Mouse (Mus musculus): ENCODE measurements around the gene Zfp488. TPM values are rescaled to one million over a fixed set of nuclear protein-coding genes. Genes with fewer than 3 reads are reported as not detected.
A peak's percentile ranks its signal among the peaks of the same experiment; 100 is the strongest.

Gene Zfp488
- polyA plus RNA-seq, 1 experiment from 2014 or later = not detected

GRCm38 (mm10) chr14:33958841-33959240, 19.7 kb downstream of the Zfp488 start:
- 42% methylated on average over 3 of the region's 3 CpGs for WGBS (ENCODE audit: insufficient replicate concordance)
- ATAC-seq (ENCODE audit: low read depth) = no peak
- Histone ChIP-seq H3K27ac (ENCODE audit: low read length) (no peak overlapping the region), H3K4me1 (ENCODE audit: control insufficient read depth, low read depth, low read length) (no peaks in the 10 kb centered on the region), H3K4me3 (ENCODE audit: low read depth, low read length) (no peak overlapping the region), H3K36me3 (ENCODE audit: control insufficient read depth, insufficient read depth) (no peaks in the 10 kb centered on the region), H3K4me2 (ENCODE audit: low read depth, low read length) (no peak overlapping the region), H3K27me3 (ENCODE audit: control insufficient read depth, insufficient read depth, low read depth, low read length) (no peaks in the 10 kb centered on the region), H3K9ac (ENCODE audit: low read depth, low read length) (no peak overlapping the region), H3K9me3 (replicated peaks; ENCODE audit: control insufficient read depth, low read length) (no peaks in the 10 kb centered on the region)

DNA sequence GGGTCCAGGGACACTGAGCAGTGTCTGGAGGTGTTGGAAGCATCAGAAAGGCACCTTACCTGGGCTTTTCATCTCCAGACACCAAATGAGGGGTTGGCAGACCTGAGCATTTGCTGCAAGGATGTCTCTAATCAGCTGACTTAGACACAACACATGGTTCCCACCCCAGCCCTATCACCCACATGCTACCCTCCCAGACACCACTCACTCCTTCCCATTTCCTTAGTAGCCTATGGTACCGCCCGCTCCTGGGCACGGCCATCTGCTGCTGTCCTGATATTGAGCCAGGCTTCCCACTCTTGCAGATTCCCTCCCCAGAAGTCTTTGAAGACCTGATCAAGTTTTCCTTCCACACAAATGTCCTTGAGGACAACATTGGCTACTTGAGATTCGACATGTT, 20.4 kb downstream of the Zfp488 start:
- Histone ChIP-seq H3K27me3 (ENCODE audit: control insufficient read depth, insufficient read depth, low read depth, low read length) (no peaks in the 10 kb centered on the region), H3K9ac (ENCODE audit: low read depth, low read length) (no peak overlapping the region), H3K27ac (ENCODE audit: low read length) (no peak overlapping the region), H3K9me3 (replicated peaks; ENCODE audit: control insufficient read depth, low read length) (no peaks in the 10 kb centered on the region), H3K36me3 (ENCODE audit: control insufficient read depth, insufficient read depth) (no peaks in the 10 kb centered on the region), H3K4me3 (ENCODE audit: low read depth, low read length) (no peak overlapping the region), H3K4me1 (ENCODE audit: control insufficient read depth, low read depth, low read length) (no peaks in the 10 kb centered on the region), H3K4me2 (ENCODE audit: low read depth, low read length) (no peak overlapping the region)
- no peak for ATAC-seq (ENCODE audit: low read depth)
- 68% methylated on average over 4 of the region's 4 CpGs for WGBS (ENCODE audit: insufficient replicate concordance)

DNA sequence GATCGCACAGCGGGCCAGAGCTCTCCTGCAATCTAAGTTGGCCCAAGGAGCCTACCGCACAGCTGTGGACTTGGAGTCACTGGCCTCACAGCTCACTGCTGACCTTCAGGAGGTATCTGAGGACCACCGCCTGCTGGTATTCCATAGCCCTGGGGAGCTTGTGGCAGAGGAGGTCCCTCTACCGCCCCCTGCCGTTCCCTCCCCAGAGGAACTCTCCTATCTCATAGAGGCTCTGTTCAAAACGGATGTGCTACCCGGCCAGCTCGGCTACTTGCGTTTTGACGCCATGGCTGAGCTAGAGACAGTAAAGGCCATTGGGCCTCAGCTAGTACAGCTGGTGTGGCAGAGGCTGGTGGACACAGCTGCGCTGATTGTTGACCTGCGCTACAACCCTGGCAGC, 22.5 kb downstream of the Zfp488 start:
- Histone ChIP-seq H3K36me3 (ENCODE audit: control insufficient read depth, insufficient read depth) (no peaks in the 10 kb centered on the region), H3K9ac (ENCODE audit: low read depth, low read length) (no peak overlapping the region), H3K27ac (ENCODE audit: low read length) (no peak overlapping the region), H3K9me3 (replicated peaks; ENCODE audit: control insufficient read depth, low read length) (no peaks in the 10 kb centered on the region), H3K4me3 (ENCODE audit: low read depth, low read length) (no peak overlapping the region), H3K4me2 (ENCODE audit: low read depth, low read length) (no peak overlapping the region), H3K27me3 (ENCODE audit: control insufficient read depth, insufficient read depth, low read depth, low read length) (no peaks in the 10 kb centered on the region), H3K4me1 (ENCODE audit: control insufficient read depth, low read depth, low read length) (no peaks in the 10 kb centered on the region)
- ATAC-seq (ENCODE audit: low read depth) = no peak
- 59% methylated on average over 13 of the region's 13 CpGs for WGBS (ENCODE audit: insufficient replicate concordance)

DNA sequence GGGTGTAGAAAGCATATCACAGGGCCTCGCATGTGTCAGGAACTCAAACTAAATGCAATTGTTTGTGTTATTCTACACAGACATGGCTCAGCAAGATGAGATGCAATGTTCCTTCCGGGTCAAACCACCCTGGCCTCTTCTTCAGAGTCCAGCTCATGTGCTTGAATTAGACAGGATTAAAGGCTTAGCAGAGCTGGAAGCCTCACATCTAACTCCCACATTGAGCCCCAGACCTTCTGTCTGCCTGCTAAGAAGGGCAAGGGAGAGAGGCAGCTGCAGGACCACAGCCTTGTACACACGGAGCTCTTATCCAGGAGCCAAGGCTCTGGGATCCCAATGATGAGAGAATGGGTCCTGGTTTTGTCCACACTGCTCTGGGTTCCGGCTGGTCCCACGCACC, 24.8 kb downstream of the Zfp488 start, which contains the start of gene Rbp3:
TSS of gene Rbp3 (plus strand) at position 243 of the 400 bp plus-strand sequence.
- H3K9ac ChIP-seq (ENCODE audit: low read depth, low read length) = no peak within 1 kb of the TSS
- WGBS (ENCODE audit: insufficient replicate concordance) = 70% methylated on average over 5 of the region's 5 CpGs
- no peak for ATAC-seq (ENCODE audit: low read depth)
- H3K4me2 ChIP-seq (ENCODE audit: low read depth, low read length) = no peak within 1 kb of the TSS
- H3K9me3 ChIP-seq (replicated peaks; ENCODE audit: control insufficient read depth, low read length) = no peaks in the 10 kb centered on the region
- H3K36me3 ChIP-seq (ENCODE audit: control insufficient read depth, insufficient read depth) = no peaks in the 10 kb centered on the region
- no peaks in the 10 kb centered on the region for H3K27me3 ChIP-seq (ENCODE audit: control insufficient read depth, insufficient read depth, low read depth, low read length)
- H3K4me1 ChIP-seq (ENCODE audit: control insufficient read depth, low read depth, low read length) = no peaks in the 10 kb centered on the region
- no peak within 1 kb of the TSS for H3K27ac ChIP-seq (ENCODE audit: low read length)
- no peak within 1 kb of the TSS for H3K4me3 ChIP-seq (ENCODE audit: low read depth, low read length)

- Histone ChIP-seq H3K9me3 (replicated peaks; ENCODE audit: control insufficient read depth, low read length) (no peaks in the 10 kb centered on the region), H3K9ac (ENCODE audit: low read depth, low read length) (no peak overlapping the region), H3K36me3 (ENCODE audit: control insufficient read depth, insufficient read depth) (no peaks in the 10 kb centered on the region), H3K4me1 (ENCODE audit: control insufficient read depth, low read depth, low read length) (no peaks in the 10 kb centered on the region), H3K4me3 (ENCODE audit: low read depth, low read length) (no peak overlapping the region), H3K4me2 (ENCODE audit: low read depth, low read length) (no peak overlapping the region), H3K27me3 (ENCODE audit: control insufficient read depth, insufficient read depth, low read depth, low read length) (no peaks in the 10 kb centered on the region), H3K27ac (ENCODE audit: low read length) (no peak overlapping the region)
- WGBS (ENCODE audit: insufficient replicate concordance) = 40% methylated on average over 6 of the region's 6 CpGs
- ATAC-seq (ENCODE audit: low read depth) = no peak
Observed at GRCm38 (mm10) chr14:33952233-33952981, 26.2 kb downstream of the Zfp488 start.

DNA sequence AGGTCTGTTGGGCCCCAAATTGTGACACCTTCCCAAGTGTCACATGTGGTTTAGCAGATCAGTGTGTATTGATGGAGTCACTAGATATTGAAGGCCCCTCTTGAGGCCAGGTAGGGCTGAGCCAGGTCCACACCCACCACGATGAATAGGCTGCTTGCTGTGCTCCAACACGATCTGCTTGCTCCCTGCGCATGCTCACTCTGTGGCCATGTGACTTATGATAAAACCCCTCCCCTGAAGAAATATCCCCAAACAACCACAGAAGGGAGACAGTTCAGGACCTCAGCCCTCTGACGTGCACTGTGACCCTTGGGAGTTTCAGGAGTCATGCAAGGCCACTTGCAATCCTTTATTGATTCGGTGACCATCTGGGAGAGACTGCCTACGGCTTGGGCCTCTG, 32.4 kb downstream of the Zfp488 start:
- Histone ChIP-seq H3K27me3 (ENCODE audit: control insufficient read depth, insufficient read depth, low read depth, low read length) (no peaks in the 10 kb centered on the region), H3K4me1 (ENCODE audit: control insufficient read depth, low read depth, low read length) (no peaks in the 10 kb centered on the region), H3K4me3 (ENCODE audit: low read depth, low read length) (no peak overlapping the region), H3K27ac (ENCODE audit: low read length) (no peak overlapping the region), H3K9ac (ENCODE audit: low read depth, low read length) (no peak overlapping the region), H3K9me3 (replicated peaks; ENCODE audit: control insufficient read depth, low read length) (no peaks in the 10 kb centered on the region), H3K36me3 (ENCODE audit: control insufficient read depth, insufficient read depth) (no peaks in the 10 kb centered on the region), H3K4me2 (ENCODE audit: low read depth, low read length) (no peak overlapping the region)
- ATAC-seq (ENCODE audit: low read depth) = no peak
- 57% methylated on average over 6 of the region's 6 CpGs for WGBS (ENCODE audit: insufficient replicate concordance)

- no peak overlapping the region for H3K27ac ChIP-seq (ENCODE audit: low read length)
- no peak for ATAC-seq (ENCODE audit: low read depth)
- 47% methylated on average over 5 of the region's 5 CpGs for WGBS (ENCODE audit: insufficient replicate concordance)
- H3K4me2 ChIP-seq (ENCODE audit: low read depth, low read length) = no peak overlapping the region
- no peaks in the 10 kb centered on the region for H3K4me1 ChIP-seq (ENCODE audit: control insufficient read depth, low read depth, low read length)
- no peaks in the 10 kb centered on the region for H3K9me3 ChIP-seq (replicated peaks; ENCODE audit: control insufficient read depth, low read length)
- no peaks in the 10 kb centered on the region for H3K27me3 ChIP-seq (ENCODE audit: control insufficient read depth, insufficient read depth, low read depth, low read length)
- H3K36me3 ChIP-seq (ENCODE audit: control insufficient read depth, insufficient read depth) = no peaks in the 10 kb centered on the region
- H3K4me3 ChIP-seq (ENCODE audit: low read depth, low read length) = no peak overlapping the region
- no peak overlapping the region for H3K9ac ChIP-seq (ENCODE audit: low read depth, low read length)
Observed at GRCm38 (mm10) chr14:33942222-33942621, 36.3 kb downstream of the Zfp488 start.

DNA sequence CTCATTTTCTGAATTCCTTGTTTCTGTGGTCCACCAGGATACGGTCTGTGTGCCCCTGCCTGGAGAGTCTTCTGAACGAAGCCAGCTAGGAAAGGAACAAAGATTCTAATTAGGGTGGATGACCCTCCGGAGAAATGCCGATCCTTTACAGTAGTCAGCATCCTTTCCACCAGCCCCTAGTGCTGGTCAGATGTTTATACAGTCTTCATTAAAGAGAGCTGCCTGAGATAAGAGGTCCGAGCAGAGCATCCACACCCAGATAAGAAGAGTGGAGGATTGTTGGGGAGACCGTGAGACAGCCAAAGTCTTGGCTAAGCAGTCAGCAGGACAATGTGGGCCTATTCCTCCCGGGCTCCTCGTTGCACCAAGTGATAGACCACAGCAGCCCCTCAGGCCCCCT, 37.8 kb downstream of the Zfp488 start, which contains the start of gene Gdf2:
TSS of gene Gdf2 (plus strand) at position 301 of the 400 bp plus-strand sequence.
- no peaks in the 10 kb centered on the region for H3K9me3 ChIP-seq (replicated peaks; ENCODE audit: control insufficient read depth, low read length)
- no peak within 1 kb of the TSS for H3K4me3 ChIP-seq (ENCODE audit: low read depth, low read length)
- H3K4me1 ChIP-seq (ENCODE audit: control insufficient read depth, low read depth, low read length) = no peaks in the 10 kb centered on the region
- H3K9ac ChIP-seq (ENCODE audit: low read depth, low read length) = no peak within 1 kb of the TSS
- ATAC-seq (ENCODE audit: low read depth) = 0 out of 2 replicates have a peak, but pooled peaks have one; percentile 30
- 45% methylated on average over 8 of the region's 8 CpGs for WGBS (ENCODE audit: insufficient replicate concordance)
- H3K27me3 ChIP-seq (ENCODE audit: control insufficient read depth, insufficient read depth, low read depth, low read length) = no peaks in the 10 kb centered on the region
- H3K4me2 ChIP-seq (ENCODE audit: low read depth, low read length) = no peak within 1 kb of the TSS
- H3K36me3 ChIP-seq (ENCODE audit: control insufficient read depth, insufficient read depth) = no peaks in the 10 kb centered on the region
- no peak within 1 kb of the TSS for H3K27ac ChIP-seq (ENCODE audit: low read length)

DNA sequence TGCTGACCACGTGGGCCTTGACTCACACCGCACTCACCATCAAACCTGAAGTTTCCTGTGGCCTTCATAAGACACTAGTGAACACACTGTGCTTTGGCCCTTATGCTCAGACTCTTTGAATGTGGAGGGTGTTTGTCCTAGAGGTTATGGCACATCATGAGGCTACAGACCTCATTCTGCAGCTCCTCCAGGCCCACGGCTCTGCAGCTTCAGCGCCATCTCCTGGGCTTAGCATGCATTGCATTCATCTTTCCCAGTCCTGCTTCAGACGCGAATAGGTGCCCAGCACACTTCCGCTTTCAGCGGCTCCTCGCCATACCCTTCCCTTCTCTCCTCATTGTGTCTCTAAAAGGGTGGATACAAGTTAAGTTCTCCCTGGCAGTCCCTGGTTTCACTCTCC, 39.4 kb downstream of the Zfp488 start:
- Histone ChIP-seq H3K36me3 (ENCODE audit: control insufficient read depth, insufficient read depth) (no peaks in the 10 kb centered on the region), H3K4me2 (ENCODE audit: low read depth, low read length) (no peak overlapping the region), H3K4me3 (ENCODE audit: low read depth, low read length) (no peak overlapping the region), H3K4me1 (ENCODE audit: control insufficient read depth, low read depth, low read length) (no peaks in the 10 kb centered on the region), H3K9ac (ENCODE audit: low read depth, low read length) (no peak overlapping the region), H3K27ac (ENCODE audit: low read length) (no peak overlapping the region), H3K27me3 (ENCODE audit: control insufficient read depth, insufficient read depth, low read depth, low read length) (no peaks in the 10 kb centered on the region), H3K9me3 (replicated peaks; ENCODE audit: control insufficient read depth, low read length) (no peaks in the 10 kb centered on the region)
- WGBS (ENCODE audit: insufficient replicate concordance) = 22% methylated on average over 9 of the region's 9 CpGs
- ATAC-seq (ENCODE audit: low read depth) = no peak
